Mouse (Mus musculus) ES-E14 (cell line): Measurements from ENCODE around the gene Zzz3.

Source experiments
- CHD2 ChIP-seq: IDR thresholded peaks from 2 replicates; pipeline ENCODE4 v1.6.1; 2014; ENCODE audit warnings: mild to moderate bottlenecking, low read depth, low read length, inconsistent platforms
- HCFC1 ChIP-seq: IDR thresholded peaks from 2 replicates; pipeline ENCODE4 v1.6.1; 2012; ENCODE audit warnings: low read length, inconsistent platforms, borderline replicate concordance; ENCODE audit not compliant: insufficient read depth

DNA sequence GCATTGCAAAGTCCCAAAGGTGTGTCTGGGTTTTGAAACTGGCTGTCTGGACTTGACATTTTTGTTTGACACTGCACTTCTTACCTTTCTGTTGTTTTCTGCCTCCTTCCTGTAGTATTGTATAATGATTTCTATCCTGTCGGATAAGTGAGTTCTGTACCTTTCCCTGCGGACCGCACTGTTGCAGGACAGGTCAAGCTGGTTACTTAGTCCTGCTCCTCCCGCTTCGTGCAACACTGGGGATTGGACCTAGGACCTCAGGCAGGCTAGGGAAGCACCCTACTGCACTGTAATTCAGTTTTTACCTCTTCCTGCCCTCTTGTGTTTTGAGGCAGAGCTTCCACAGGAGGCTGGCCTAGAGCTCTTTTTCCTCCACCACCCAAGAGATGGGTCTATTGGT is 5.2 kb downstream of the Zzz3 start:
- TF ChIP-seq CHD2 = no peak
- no peak for TF ChIP-seq HCFC1
